Mouse (Mus musculus) cortical plate, adult 2 months (tissue): Measurements from ENCODE around the gene Khdc1a. TPM values are rescaled to one million over a fixed set of nuclear protein-coding genes. Genes with fewer than 3 reads are reported as not detected.
"Not testable (repeated sequence)": the region's sequence is repeated elsewhere in the genome, so short reads cannot be mapped to it uniquely, and the experiment has no call there.

Source experiments
- H3K27ac ChIP-seq: fragments of 200-500 bp; 2 replicates; pipeline ENCODE4 v1.5.1; 2012; ENCODE audit warnings: low read length, control low read depth, inconsistent platforms; ENCODE audit not compliant: insufficient read depth
- H3K4me1 ChIP-seq: fragments of 200-500 bp; 2 replicates; pipeline ENCODE4 v1.6.1; 2011; ENCODE audit warnings: low read length; ENCODE audit not compliant: control insufficient read depth, insufficient read depth
- H3K4me3 ChIP-seq: fragments of 200-500 bp; 2 replicates; pipeline ENCODE4 v1.5.1; 2011; ENCODE audit warnings: mild to moderate bottlenecking, low read length, control low read depth; ENCODE audit not compliant: insufficient read depth
- CTCF ChIP-seq: fragments of 200-500 bp; IDR thresholded peaks from 2 replicates; pipeline ENCODE4 v1.5.1; 2011; ENCODE audit warnings: mild to moderate bottlenecking, control low read depth, low read length; ENCODE audit not compliant: insufficient read depth; ENCODE audit errors: extremely low read depth
- POLR2A ChIP-seq: fragments of 200-500 bp; IDR thresholded peaks from 2 replicates; pipeline ENCODE4 v1.6.1; 2011; ENCODE audit warnings: mild to moderate bottlenecking, low read length, control low read depth; ENCODE audit not compliant: insufficient read depth; ENCODE audit errors: extremely low read depth
- polyA plus RNA-seq: library from polyadenylated mRNA; depleted of rRNA; stranded (reverse); fragments of >200 nt; gene quantifications from 2 replicates; pipeline ENCODE4 v1.2.3, GENCODE M21; 2012

The Khdc1a gene
- polyA plus RNA-seq, 1 experiment, result not detected

- no peak overlapping the region for H3K27ac ChIP-seq
- H3K4me3 ChIP-seq, result no peak overlapping the region
- TF ChIP-seq POLR2A, result no peak
- TF ChIP-seq CTCF, result no peak
- H3K4me1 ChIP-seq, result no peaks in the 10 kb centered on the region
Measured at GRCm38 (mm10) chr1:21323996-21324574, 25.4 kb upstream of the Khdc1a start.

DNA sequence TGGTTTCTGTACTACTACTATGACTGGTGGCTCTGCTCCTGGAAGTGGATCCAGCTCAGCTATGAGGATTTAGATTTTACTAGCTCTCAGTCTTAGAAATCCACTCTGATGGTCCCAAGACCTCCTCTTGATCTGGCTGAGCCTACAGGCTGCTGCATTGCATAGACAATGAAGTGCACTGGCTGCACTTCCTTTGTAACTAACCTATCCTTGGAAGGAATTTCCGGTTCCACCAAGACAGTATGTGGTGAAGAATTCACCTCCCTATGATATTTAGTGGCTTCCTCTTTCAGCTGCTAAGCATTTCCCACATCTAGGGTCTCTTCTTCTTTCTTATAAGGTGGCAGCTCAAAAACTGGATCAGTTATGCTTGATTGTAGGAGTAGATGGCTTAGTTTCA lies 24.8 kb upstream of the Khdc1a start:
- no peaks in the 10 kb centered on the region for H3K4me1 ChIP-seq
- TF ChIP-seq CTCF (no peak), POLR2A (no peak)
- H3K27ac ChIP-seq, result no peak overlapping the region
- no peak overlapping the region for H3K4me3 ChIP-seq

DNA sequence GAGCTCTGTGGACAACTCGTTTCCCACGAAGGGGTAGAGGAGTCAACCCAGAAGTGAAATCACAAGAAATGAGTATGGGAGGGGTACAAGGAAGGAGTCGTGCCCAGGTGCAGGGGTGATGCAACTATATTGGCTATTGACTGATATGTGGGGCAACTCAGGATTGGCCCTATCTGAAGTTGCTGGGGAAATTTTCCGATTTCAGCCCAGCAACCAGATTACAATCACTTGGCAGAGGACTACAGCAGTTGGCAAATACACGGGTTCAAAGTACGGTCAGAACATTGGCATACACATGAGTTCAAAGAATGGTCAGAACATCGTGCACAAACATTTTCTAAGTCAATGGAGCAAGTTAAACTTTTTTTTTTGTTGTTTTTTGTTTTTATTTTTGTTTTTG lies 22.7 kb upstream of the Khdc1a start:
- Histone ChIP-seq H3K4me1 (no peaks in the 10 kb centered on the region), H3K4me3 (no peak overlapping the region), H3K27ac (no peak overlapping the region)
- TF ChIP-seq CTCF, result no peak
- no peak for TF ChIP-seq POLR2A

DNA sequence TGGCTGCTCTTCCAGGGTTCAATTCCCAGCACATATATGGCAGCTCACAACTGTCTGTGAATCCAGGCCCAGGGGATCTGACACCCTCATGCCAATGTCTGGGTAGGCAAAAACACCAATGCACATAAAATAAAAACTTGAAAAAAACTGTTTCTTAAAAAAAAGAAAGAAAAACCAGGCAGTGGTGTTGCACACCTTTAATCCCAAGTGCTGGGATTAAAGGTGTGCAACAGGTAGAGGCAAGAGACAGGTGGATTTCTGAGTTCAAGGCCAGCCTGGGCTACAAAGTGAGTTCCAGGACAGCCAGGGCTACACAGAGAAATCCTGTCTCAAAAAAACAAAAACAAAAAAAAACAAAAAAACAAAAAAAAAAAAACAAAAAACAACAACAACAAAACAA lies 18.3 kb upstream of the Khdc1a start:
- H3K4me3 ChIP-seq, H3K27ac ChIP-seq, H3K4me1 ChIP-seq: not testable (repeated sequence)

DNA sequence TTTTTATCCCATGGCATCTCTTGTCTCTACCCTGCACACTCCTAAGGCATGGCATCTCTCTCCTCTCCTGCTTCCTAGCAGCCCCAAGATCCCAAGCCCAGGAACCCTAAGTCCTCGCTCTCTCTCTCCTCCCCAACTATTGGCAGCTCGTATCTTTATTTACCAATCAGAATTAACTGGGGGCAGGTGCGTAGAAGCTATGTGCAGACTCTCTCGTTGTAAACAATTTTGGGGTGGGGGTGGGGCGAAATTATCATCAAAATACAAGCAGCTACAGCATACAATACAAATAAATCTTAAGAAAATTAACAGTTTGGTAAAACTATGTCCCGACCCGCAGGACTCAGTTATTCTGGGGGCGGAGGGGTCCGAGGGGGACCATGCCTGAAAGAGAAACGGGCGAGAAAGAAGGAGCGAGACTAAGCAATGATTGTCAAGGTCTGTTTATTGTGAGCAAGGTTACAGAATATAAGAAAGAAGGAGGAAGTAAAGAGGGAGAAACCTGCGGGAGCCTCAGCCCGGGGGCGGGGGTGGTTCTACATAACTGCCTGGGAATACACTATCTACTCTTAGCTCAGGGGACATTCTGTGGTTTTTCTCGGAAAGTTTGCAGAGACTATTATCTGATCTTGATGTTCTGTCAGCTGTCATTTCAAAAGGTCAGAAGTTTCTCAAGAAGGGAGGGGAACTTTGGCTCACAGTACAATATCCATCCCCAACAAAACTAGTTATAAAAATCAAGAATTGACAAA lies 16.0 kb upstream of the Khdc1a start:
- Histone ChIP-seq H3K4me1 (no peaks in the 10 kb centered on the region), H3K4me3 (no peak overlapping the region), H3K27ac (no peak overlapping the region)
- no peak for TF ChIP-seq CTCF
- TF ChIP-seq POLR2A, result no peak

DNA sequence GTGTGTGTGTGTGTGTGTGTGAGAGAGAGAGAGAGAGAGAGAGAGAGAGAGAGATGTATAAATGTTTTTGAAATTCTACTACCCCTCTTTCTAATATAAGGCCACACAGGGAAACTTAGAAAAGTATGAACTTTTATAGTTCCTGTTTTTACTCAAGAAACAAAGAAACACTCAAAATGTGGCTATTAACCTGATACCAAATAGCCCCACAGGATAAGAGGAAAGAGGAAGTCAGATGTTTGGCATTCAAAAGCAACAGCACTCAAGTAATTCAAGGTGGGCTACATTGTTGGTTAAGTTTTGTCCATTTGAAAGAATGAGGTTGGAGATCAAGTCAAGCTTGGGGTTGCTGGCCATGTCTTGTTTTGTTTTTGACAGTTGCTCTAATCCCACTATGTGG lies 13.6 kb upstream of the Khdc1a start:
- Histone ChIP-seq H3K27ac (no peak overlapping the region), H3K4me1 (no peaks in the 10 kb centered on the region), H3K4me3 (no peak overlapping the region)
- TF ChIP-seq CTCF (no peak), POLR2A (no peak)

- no peaks in the 10 kb centered on the region for H3K4me1 ChIP-seq
- H3K27ac ChIP-seq, result no peak overlapping the region
- no peak overlapping the region for H3K4me3 ChIP-seq
- no peak for TF ChIP-seq CTCF
- TF ChIP-seq POLR2A, result no peak
Measured at GRCm38 (mm10) chr1:21340745-21341144, 8.7 kb upstream of the Khdc1a start.

DNA sequence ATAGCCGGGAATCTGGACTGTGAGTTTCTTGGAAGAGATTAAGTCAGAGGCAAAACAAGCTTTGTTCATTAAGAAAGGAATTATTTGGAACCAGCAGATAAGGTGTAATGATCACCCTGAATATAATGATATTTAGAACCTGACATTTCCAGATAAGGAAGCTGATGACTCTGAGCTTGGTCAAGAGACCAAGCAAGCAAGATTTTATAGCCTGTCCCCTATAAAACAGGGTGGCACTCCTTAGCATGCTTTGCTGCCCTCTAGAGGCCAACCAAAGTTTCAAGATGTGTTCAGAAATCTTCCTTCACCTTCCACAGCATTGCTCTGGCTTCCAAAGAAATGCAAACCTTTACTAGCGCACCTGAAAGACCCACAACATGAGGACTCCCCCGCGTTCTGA lies 5.2 kb upstream of the Khdc1a start:
- H3K4me3 ChIP-seq, result no peak overlapping the region
- peak; percentile 76 for TF ChIP-seq CTCF
- TF ChIP-seq POLR2A, result no peak
- H3K27ac ChIP-seq, result no peak overlapping the region
- no peaks in the 10 kb centered on the region for H3K4me1 ChIP-seq

DNA sequence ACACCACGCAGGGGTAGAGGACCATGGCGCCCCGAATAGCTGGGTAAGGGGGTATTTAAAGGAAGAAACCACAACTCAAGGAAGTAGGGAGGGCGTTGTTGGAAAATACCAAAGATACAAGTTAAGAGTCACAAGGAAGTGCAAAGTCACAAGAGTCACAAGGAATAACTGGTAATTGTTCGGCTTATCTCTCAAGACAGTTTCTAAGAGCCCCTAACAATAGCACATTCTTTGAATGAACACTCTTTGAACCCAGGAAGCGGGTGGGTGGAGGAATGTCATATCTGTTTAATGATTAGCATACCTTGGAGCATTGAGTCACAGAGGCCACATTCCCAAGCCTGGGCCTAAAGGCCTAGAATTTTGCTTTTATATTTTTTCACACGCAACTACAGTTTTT lies 4.7 kb upstream of the Khdc1a start:
- H3K27ac ChIP-seq, H3K4me1 ChIP-seq, H3K4me3 ChIP-seq: not testable (repeated sequence)

DNA sequence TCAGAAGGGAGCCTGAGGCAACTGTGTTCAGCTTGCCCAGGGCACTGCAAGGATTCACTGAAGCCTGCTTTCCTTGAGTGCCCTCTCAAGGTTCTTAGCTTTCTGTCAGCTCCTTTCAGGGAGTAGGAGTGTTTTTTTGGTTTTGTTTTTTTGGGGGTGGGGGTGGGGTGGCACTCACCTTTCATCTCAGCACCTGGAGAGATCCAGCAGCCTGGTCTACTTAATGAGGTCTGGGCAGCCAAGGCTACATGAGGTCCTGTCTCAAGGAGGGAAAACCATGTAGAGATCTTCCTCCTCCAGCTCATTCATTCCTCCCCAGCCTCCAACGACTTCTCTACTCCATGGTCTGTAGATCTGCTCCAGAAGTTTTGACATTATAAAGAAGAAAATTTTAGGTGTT lies 18.6 kb downstream of the Khdc1a start, which contains the start of gene Khdc1c:
Gene Khdc1c (plus strand): TSS at position 301 of the 400 bp plus-strand sequence.
- not testable (repeated sequence) for H3K27ac ChIP-seq, H3K4me1 ChIP-seq, H3K4me3 ChIP-seq

GRCm38 (mm10) chr1:21383256-21383655 lies 33.8 kb downstream of the Khdc1a start, which contains the start of gene Khdc1b:
Khdc1b (plus strand) TSS chr1:21383556.
- H3K27ac ChIP-seq, result no peak within 1 kb of the TSS
- no peak for TF ChIP-seq CTCF
- no peak for TF ChIP-seq POLR2A
- H3K4me3 ChIP-seq, result no peak within 1 kb of the TSS
- H3K4me1 ChIP-seq, result no peaks in the 10 kb centered on the region
